31 mouse cellular contexts compared by ENCODE assay signal in the genomic region with DNA sequence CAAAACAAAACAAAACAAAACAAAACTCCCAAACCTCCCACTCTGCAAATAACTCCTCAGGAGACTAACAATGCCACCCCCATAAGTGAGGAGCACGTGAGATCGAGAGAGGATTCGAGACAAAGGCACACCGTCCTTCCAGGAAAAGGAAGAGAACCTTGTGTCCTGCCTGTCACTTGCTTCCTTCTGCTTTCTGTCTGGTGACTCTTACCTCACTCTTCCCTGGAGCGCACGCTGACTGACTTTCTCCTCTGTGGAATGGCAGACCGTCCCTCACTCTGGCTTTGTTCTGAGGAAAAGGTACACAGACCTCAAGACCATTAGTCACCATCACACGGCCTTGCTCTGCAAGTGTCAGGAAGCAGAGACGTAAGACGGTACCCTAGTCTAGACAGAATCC. TPM values are rescaled to one million over a fixed set of nuclear protein-coding genes. Genes with fewer than 3 reads are reported as not detected.
A peak's percentile ranks its signal among the peaks of the same experiment; 100 is the strongest.
DNase-seq lines count a peak whose midpoint lies in the region; ATAC-seq and TF ChIP-seq lines count a peak whose summit lies in the region.
"Had no signal": no experiment of that assay in that cellular context is flagged by ENCODE, and none has a peak within 500 bp of the region (broad histone marks: within the 10 kb centered on the region; RNA-seq: fewer than 3 reads in every experiment).

No protein-coding gene starts in this region.

- no peak for TF ChIP-seq POLR2A in cerebellum, adult 2 months (IDR thresholded peaks at IDR 0.05; ENCODE audit: borderline replicate concordance, insufficient read depth, low read length)

- TF ChIP-seq CTCF in cerebellum, adult 2 months (IDR thresholded peaks at IDR 0.05; ENCODE audit: borderline replicate concordance, insufficient read depth, low read depth, low read length), result no peak
- no peak for TF ChIP-seq CTCF in heart, postnatal 0 days (IDR thresholded peaks at IDR 0.05; ENCODE audit: low read depth)

- intact Hi-C loops in left cerebral cortex, postnatal 4 days (cut with DNase I), result no loop called here

- ATAC-seq in cerebellum, adult (ENCODE audit: insufficient number of reproducible peaks, low FRiP score, low TSS enrichment), result no peak
- ATAC-seq in heart, postnatal 0 days (ENCODE audit: insufficient read depth, low read depth), result peak; percentile 62
- ATAC-seq in megakaryocyte, adult 5-6 weeks (ENCODE audit: poor library complexity, severe bottlenecking), result peak; percentile 60
- ATAC-seq in forebrain, embryonic 11.5 days (replicated peaks; ENCODE audit: low FRiP score), result no peak
- ATAC-seq: forebrain, embryonic 14.5 days; forebrain, postnatal 0 days; hindbrain, postnatal 0 days; inflammation-experienced regulatory T-cells, adult 6 months; intestine, embryonic 16.5 days; Patski had no signal

- no peak overlapping the region for H3K4me2 ChIP-seq in heart, postnatal 0 days (ENCODE audit: low read depth, low read length)
- no peak overlapping the region for H3K4me2 ChIP-seq in forebrain, embryonic 11.5 days (ENCODE audit: low read depth, low read length, severe bottlenecking)
- H3K4me2 ChIP-seq: hindbrain, embryonic 14.5 days had no signal

- peak overlapping the region; percentile 35 for H3K27ac ChIP-seq in cerebellum, adult 2 months (ENCODE audit: insufficient read depth, low read length)
- no peak overlapping the region for H3K27ac ChIP-seq in heart, postnatal 0 days (ENCODE audit: low read depth)
- no peak overlapping the region for H3K27ac ChIP-seq in forebrain, embryonic 11.5 days (ENCODE audit: low read depth, low read length)
- H3K27ac ChIP-seq: forebrain, embryonic 10.5 days; heart, embryonic 10.5 days; hindbrain, embryonic 10.5 days; hindbrain, embryonic 14.5 days; hindbrain, postnatal 0 days had no signal

- no peak for TF ChIP-seq EP300 in heart, postnatal 0 days (IDR thresholded peaks at IDR 0.05; ENCODE audit: low read depth)

- H3K9me3 ChIP-seq in heart, postnatal 0 days (replicated peaks; ENCODE audit: control insufficient read depth, low read length), result no peaks in the 10 kb centered on the region
- H3K9me3 ChIP-seq in forebrain, embryonic 11.5 days (ENCODE audit: control insufficient read depth, low read length), result no peaks in the 10 kb centered on the region
- H3K9me3 ChIP-seq: forebrain, embryonic 10.5 days; G1E; heart, embryonic 10.5 days; hindbrain, embryonic 10.5 days had no signal

- WGBS in cerebellum, adult 2 months, result 47% methylated on average over 10 of the region's 10 CpGs
- 60% methylated on average over 10 of the region's 10 CpGs for WGBS in heart, postnatal 0 days
- WGBS in forebrain, embryonic 11.5 days, result 81% methylated on average over 10 of the region's 10 CpGs

- peak in 1 of 2 experiments; percentile 33 for DNase-seq in cerebellum, adult 2 months
- DNase-seq in heart, postnatal 0 days (ENCODE audit: low spot score), result no peak
- DNase-seq in heart, adult 11 months, result no peak
- no peak for DNase-seq in gastrocnemius, adult 18-20 months (ENCODE audit: low spot score)
- no peak for DNase-seq in forebrain, embryonic 11.5 days (ENCODE audit: low spot score)
- DNase-seq in left cerebral cortex, postnatal 4 days, result no peak
- DNase-seq: adrenal gland, postnatal 10 days; adrenal gland, postnatal 36 days; B cell, adult 2 months; forebrain, postnatal 0 days; gastrocnemius, postnatal 10 days; gastrocnemius, postnatal 36 days; heart, adult 18-20 months; heart, postnatal 10 days; heart, postnatal 36 days; kidney, adult 18-20 months had no signal

- no peaks in the 10 kb centered on the region for H3K36me3 ChIP-seq in heart, postnatal 0 days (replicated peaks; ENCODE audit: control insufficient read depth, insufficient read depth, low read length)
- H3K36me3 ChIP-seq in forebrain, embryonic 11.5 days (ENCODE audit: control insufficient read depth, insufficient read depth, low read length), result no peaks in the 10 kb centered on the region
- H3K36me3 ChIP-seq: forebrain, embryonic 10.5 days; G1E; heart, embryonic 10.5 days; hindbrain, embryonic 10.5 days had no signal

- no peaks in the 10 kb centered on the region for H3K27me3 ChIP-seq in cerebellum, adult 2 months (ENCODE audit: control insufficient read depth, insufficient read depth, low read length)
- no peaks in the 10 kb centered on the region for H3K27me3 ChIP-seq in heart, postnatal 0 days (ENCODE audit: control insufficient read depth, insufficient read depth, low read length)
- H3K27me3 ChIP-seq in forebrain, embryonic 11.5 days (ENCODE audit: control insufficient read depth, insufficient read depth, low read length), result no peaks in the 10 kb centered on the region

- H3K4me3 ChIP-seq in cerebellum, adult 2 months (replicated peaks; ENCODE audit: insufficient read depth, low read depth, low read length), result no peak overlapping the region
- H3K4me3 ChIP-seq in heart, postnatal 0 days (ENCODE audit: low read depth, low read length), result no peak overlapping the region
- no peak overlapping the region for H3K4me3 ChIP-seq in forebrain, embryonic 11.5 days (ENCODE audit: low read depth, low read length)
- H3K4me3 ChIP-seq: forebrain, embryonic 10.5 days; heart, embryonic 10.5 days; hindbrain, embryonic 10.5 days had no signal

- H3K9ac ChIP-seq in heart, postnatal 0 days (replicated peaks; ENCODE audit: low read depth, low read length), result no peak overlapping the region
- no peak overlapping the region for H3K9ac ChIP-seq in forebrain, embryonic 11.5 days (ENCODE audit: low read length)
- H3K9ac ChIP-seq: forebrain, postnatal 0 days; hindbrain, embryonic 14.5 days had no signal

- H3K4me1 ChIP-seq in cerebellum, adult 2 months (ENCODE audit: control insufficient read depth, insufficient read depth, low read length), result peaks cover 71% of the 10 kb centered on the region
- H3K4me1 ChIP-seq in heart, postnatal 0 days (ENCODE audit: control insufficient read depth, insufficient read depth), result no peaks in the 10 kb centered on the region
- peaks cover 5% of the 10 kb centered on the region; the same call in 1 of the 2 replicates for H3K4me1 ChIP-seq in forebrain, embryonic 11.5 days (replicated peaks; ENCODE audit: control insufficient read depth, insufficient read depth, low read length)

RNA-seq across cellular contexts. Expression of gene Rab15, which starts 9.2 kb away (rescaled TPM):
- 108 and 109 TPM in 2 replicates for polyA plus RNA-seq in cerebellum, adult 2 months (2012; rRNA removed)
- total RNA-seq in heart, postnatal 0 days (2014; rRNA removed; ENCODE audit: low replicate concordance), result 1.1 and 10.3 TPM in 2 replicates
- 1.6 and 1.7 TPM in 2 replicates for polyA plus RNA-seq in heart, postnatal 0 days (2015; fragmentation: Nextera tagmentation; extraction: Ambion mirVana)
- total RNA-seq in megakaryocyte, adult 5-6 weeks (2015), result not detected in 2 replicates
- total RNA-seq in megakaryocyte, adult 5-6 weeks (2017), result not detected in 2 replicates
- total RNA-seq in gastrocnemius, adult 18-20 months (2021), result 1 to 10 TPM; 1.7 to 3.1 TPM
- polyA plus RNA-seq in forebrain, embryonic 11.5 days (2014; fragmentation: Nextera tagmentation; extraction: Ambion mirVana), result 9.3 and 11.2 TPM in 2 replicates
- total RNA-seq in left cerebral cortex, postnatal 4 days (2021), result 100 to 1,000 TPM; 102 to 111 TPM
- polyA plus RNA-seq: G1E; inflammation-experienced regulatory T-cells, adult 6 months had no signal

RNA-seq across cellular contexts. Expression of gene Gpx2, which starts 18.2 kb away (rescaled TPM):
- polyA plus RNA-seq in cerebellum, adult 2 months (2012; rRNA removed), result 2.5 and 3.4 TPM in 2 replicates
- total RNA-seq in heart, postnatal 0 days (2014; rRNA removed; ENCODE audit: low replicate concordance), result not detected in 2 replicates
- 0.49 TPM in 1 of 2 replicates, not detected in the other for polyA plus RNA-seq in heart, postnatal 0 days (2015; fragmentation: Nextera tagmentation; extraction: Ambion mirVana)
- total RNA-seq in megakaryocyte, adult 5-6 weeks (2015), result not detected in 2 replicates
- not detected in 2 replicates for total RNA-seq in megakaryocyte, adult 5-6 weeks (2017)
- not detected for total RNA-seq in gastrocnemius, adult 18-20 months (2021)
- 0.20 TPM in 1 of 2 replicates, not detected in the other for polyA plus RNA-seq in forebrain, embryonic 11.5 days (2014; fragmentation: Nextera tagmentation; extraction: Ambion mirVana)
- not detected for total RNA-seq in left cerebral cortex, postnatal 4 days (2021)
- total RNA-seq: adrenal gland, adult 18-20 months; adrenal gland, postnatal 10 days; adrenal gland, postnatal 36 days; CH12.LX; forebrain, postnatal 0 days; gastrocnemius, postnatal 10 days; gastrocnemius, postnatal 36 days; heart, postnatal 10 days; heart, postnatal 36 days; hindbrain, postnatal 0 days had no signal
- polyA plus RNA-seq: forebrain, embryonic 14.5 days; G1E; heart, embryonic 14.5 days; hindbrain, embryonic 10.5 days; inflammation-experienced regulatory T-cells, adult 6 months; Patski had no signal

RNA-seq across cellular contexts. Expression of gene Fntb, which starts 48.2 kb away (rescaled TPM):
- 55.9 and 61.3 TPM in 2 replicates for polyA plus RNA-seq in cerebellum, adult 2 months (2012; rRNA removed)
- 15.1 and 20.0 TPM in 2 replicates for total RNA-seq in heart, postnatal 0 days (2014; rRNA removed; ENCODE audit: low replicate concordance)
- 13.0 and 13.2 TPM in 2 replicates for polyA plus RNA-seq in heart, postnatal 0 days (2015; fragmentation: Nextera tagmentation; extraction: Ambion mirVana)
- 3.1 and 5.2 TPM in 2 replicates for total RNA-seq in megakaryocyte, adult 5-6 weeks (2015)
- 2.2 and 2.8 TPM in 2 replicates for total RNA-seq in megakaryocyte, adult 5-6 weeks (2017)
- 10 to 100 TPM; 11.7 to 12.1 TPM for total RNA-seq in gastrocnemius, adult 18-20 months (2021)
- polyA plus RNA-seq in forebrain, embryonic 11.5 days (2014; fragmentation: Nextera tagmentation; extraction: Ambion mirVana), result 44.7 and 47.4 TPM in 2 replicates
- total RNA-seq in left cerebral cortex, postnatal 4 days (2021), result 10 to 100 TPM; 30.6 to 33.0 TPM

RNA-seq across cellular contexts. Expression of gene Churc1, which starts 48.2 kb away (rescaled TPM):
- 79.9 and 86.0 TPM in 2 replicates for polyA plus RNA-seq in cerebellum, adult 2 months (2012; rRNA removed)
- total RNA-seq in heart, postnatal 0 days (2014; rRNA removed; ENCODE audit: low replicate concordance), result 131 and 172 TPM in 2 replicates
- 307 TPM in 2 replicates for polyA plus RNA-seq in heart, postnatal 0 days (2015; fragmentation: Nextera tagmentation; extraction: Ambion mirVana)
- total RNA-seq in megakaryocyte, adult 5-6 weeks (2015), result 43.5 and 78.3 TPM in 2 replicates
- 32.6 and 37.0 TPM in 2 replicates for total RNA-seq in megakaryocyte, adult 5-6 weeks (2017)
- total RNA-seq in gastrocnemius, adult 18-20 months (2021), result 10 to 100 TPM; 56.7 to 60.1 TPM
- polyA plus RNA-seq in forebrain, embryonic 11.5 days (2014; fragmentation: Nextera tagmentation; extraction: Ambion mirVana), result 88.7 and 91.3 TPM in 2 replicates
- 10 to 100 TPM; 35.2 to 42.6 TPM for total RNA-seq in left cerebral cortex, postnatal 4 days (2021)

Comparison
In these comparisons a context has a peak if more than half of its experiments do, and no peak if none do; other contexts are left out.
1. ATAC-seq: peak in heart, postnatal 0 days (single experiment) and megakaryocyte, adult 5-6 weeks (single experiment); none in cerebellum, adult (single experiment) and forebrain, embryonic 11.5 days (single experiment).